Mouse (Mus musculus) splenic B cell, adult 2 months (primary cell): Measurements from ENCODE around the gene Slfn3.
"Not testable (repeated sequence)": the region's sequence is repeated elsewhere in the genome, so short reads cannot be mapped to it uniquely, and the experiment has no call there.

Experiments
- DNase-seq: peaks from one replicate; pipeline ENCODE4 v3.0.0-alpha.2; 2011; ENCODE audit warnings: low read depth, low spot score
- H3K27me3 ChIP-seq: 2 replicates; pipeline ENCODE4 v1.6.1; 2012; ENCODE audit warnings: mild to moderate bottlenecking, low read length, moderate library complexity, mixed read lengths; ENCODE audit not compliant: control insufficient read depth, poor library complexity, insufficient read depth, severe bottlenecking
- H3K36me3 ChIP-seq: 2 replicates; pipeline ENCODE4 v1.6.1; 2012; ENCODE audit warnings: mild to moderate bottlenecking, low read length, moderate library complexity, mixed read lengths; ENCODE audit not compliant: control insufficient read depth, poor library complexity, insufficient read depth, severe bottlenecking

Gene Slfn3

GRCm38 (mm10) chr11:83191134-83191893 is at the start of gene Slfn3:
Slfn3 (plus strand) TSS chr11:83191330.
- peak; percentile 64 for DNase-seq
- no peaks in the 10 kb centered on the region for H3K36me3 ChIP-seq
- no peaks in the 10 kb centered on the region for H3K27me3 ChIP-seq

DNA sequence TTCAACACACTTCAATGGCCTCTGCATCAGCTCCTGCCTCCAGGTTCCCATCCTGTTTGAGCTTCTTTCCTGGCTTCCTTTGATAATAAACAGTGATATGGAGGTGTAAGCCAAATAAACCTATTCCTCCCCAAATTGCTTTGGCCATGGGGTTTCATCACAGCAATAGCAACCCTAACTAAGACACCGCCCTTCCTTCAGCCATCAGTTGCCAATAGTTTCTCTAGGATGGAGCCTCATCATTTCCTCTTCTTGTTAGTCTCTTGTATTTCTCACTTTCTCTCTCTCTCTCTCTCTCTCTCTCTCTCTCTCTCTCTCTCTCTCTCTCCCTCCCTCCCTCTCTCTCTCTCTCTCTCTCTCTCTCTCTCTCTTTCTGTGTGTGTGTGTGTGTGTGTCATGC is 42.2 kb upstream of the Slfn3 start:
- DNase-seq, H3K36me3 ChIP-seq, H3K27me3 ChIP-seq: not testable (repeated sequence)

DNA sequence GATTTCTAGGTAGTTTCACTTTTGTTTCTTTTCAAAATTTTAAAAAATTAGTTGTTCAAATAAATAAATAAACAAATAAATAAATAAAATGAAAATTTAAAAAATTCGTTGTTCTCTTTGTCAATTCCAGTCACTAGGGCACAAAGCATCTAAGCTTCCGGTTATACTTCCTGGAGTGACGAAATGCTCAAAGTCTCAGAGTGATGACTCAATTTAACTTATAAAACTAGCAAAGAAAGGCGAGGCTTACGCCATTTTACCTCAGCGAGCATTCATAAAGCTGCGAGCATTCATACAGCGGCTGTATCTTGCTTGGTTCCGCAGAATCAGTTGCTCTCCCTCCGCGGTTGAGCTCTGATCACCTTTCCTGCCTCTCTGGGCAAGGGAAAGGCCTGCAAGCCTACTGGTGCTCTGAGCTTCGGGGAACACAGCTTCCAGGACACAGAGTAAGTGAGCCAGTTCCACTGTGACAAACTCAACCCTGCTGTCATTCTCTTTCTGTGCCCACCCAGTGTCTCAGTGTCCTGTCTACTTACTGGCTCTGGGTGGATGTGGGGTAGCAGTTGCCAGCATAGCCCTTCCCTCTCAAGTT is 16.1 kb upstream of the Slfn3 start, which contains the start of gene Slfn4:
Gene Slfn4 (plus strand): TSS at position 239 of the 592 bp plus-strand sequence.
- no peaks in the 10 kb centered on the region for H3K27me3 ChIP-seq
- no peaks in the 10 kb centered on the region for H3K36me3 ChIP-seq
- no peak for DNase-seq

DNA sequence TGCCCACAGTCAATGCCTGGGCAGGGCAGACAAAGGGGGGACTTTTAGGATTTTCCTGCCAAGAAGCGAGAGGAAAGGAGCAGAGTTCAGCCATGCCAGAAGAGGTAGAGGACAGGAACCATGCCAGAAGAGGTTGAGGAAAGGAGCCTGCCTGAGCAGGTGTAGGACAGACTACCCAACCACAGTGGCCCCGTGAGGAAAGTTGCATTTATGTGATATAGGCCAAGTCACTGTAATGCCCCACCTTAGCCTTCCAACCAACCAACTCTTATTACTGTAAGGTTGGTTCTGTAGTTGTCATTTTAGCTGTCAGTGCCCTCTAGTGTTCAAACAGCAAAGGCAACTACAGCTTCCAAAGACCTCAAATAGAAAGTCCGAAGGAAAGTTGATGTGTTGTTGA is 871 bp downstream of the Slfn3 start:
- DNase-seq = peak; percentile 76
- Histone ChIP-seq H3K27me3 (no peaks in the 10 kb centered on the region), H3K36me3 (no peaks in the 10 kb centered on the region)

DNA sequence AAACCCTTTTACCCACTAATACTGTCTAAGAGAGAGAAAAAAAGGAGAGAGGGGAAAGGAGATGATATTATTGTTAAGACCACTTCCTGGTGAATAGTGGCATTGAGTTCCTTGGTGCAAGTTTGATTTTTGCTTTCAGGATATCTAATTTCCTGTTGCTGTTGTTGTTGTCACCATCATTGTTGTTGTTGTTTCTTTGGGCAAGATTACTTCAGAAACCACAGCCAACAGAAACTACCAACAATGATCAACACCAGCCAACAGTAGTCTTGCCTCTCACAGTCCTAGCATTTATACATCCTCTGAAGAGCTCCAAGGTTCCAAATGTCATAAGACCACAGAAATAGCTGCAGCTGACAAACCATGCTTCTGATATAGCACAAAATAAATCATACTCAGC is 13.9 kb downstream of the Slfn3 start:
- no peak for DNase-seq
- Histone ChIP-seq H3K36me3 (0 out of 2 replicates have a peak, but pooled peaks cover 4% of the 10 kb centered on the region), H3K27me3 (no peaks in the 10 kb centered on the region)

DNA sequence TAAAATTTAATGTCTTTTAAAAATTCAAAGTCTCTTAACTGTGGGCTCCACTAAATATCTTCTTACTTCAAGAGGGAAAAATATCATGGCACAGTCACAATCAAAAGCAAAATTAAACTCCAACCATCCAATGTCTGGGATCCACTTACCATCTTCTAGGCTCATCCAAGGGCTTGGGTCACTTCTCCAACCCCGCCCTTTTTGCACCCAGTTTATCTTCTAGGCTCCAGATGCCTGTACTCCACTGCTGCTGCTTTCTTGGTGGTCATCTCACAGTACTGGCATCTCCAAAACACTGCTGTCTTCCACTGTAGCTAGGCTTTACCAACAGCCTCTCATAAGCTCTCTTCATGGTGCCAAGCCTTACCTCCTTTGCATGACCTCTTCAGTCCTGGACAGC is 25.0 kb downstream of the Slfn3 start:
- H3K36me3 ChIP-seq = 0 out of 2 replicates have a peak, but pooled peaks cover 3% of the 10 kb centered on the region
- DNase-seq = no peak
- no peaks in the 10 kb centered on the region for H3K27me3 ChIP-seq

DNA sequence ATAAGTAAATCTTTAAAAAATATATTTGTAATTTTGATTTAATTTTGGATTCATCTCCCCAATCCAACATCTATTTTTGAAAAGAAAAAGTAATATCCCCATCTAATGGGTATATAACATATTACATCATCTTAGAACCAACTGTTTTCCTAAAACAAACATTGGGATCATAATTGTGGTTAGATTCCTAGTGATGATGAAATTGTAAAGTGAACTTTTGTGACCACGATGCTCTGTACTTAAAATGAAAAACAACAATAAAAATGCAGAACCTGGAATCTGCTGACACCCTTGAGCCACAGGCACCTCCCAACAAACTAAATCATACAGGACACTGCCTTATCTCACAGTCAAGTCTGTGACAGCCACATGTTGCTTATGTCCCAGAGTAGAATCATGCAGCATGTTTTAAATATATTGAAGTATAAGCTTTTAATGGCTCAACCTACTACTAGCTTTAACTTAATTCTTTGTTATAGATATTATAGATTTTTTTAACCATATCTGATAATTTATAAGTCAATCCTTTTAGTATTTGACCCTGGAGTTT is 30.3 kb downstream of the Slfn3 start:
- no peaks in the 10 kb centered on the region for H3K36me3 ChIP-seq
- DNase-seq = no peak
- no peaks in the 10 kb centered on the region for H3K27me3 ChIP-seq

DNA sequence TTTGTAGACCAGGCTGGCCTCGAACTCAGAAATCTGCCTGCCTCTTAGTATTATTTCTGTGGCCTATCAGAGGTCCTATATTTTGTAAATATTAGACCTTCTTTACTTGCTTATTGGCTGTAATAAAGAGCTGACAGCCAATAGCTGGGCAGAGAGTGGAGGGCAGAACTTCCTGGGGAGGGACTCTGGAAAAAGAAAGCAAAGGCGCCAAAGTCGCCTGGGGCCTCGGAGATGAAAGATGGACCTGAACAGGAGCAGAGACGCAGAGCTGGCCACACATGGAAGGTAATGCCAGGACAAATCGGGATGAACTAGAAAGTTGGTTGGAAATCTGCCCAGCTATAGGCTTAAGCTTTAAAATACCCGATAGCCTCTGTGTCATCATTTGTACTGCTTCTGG is 32.2 kb downstream of the Slfn3 start:
- Histone ChIP-seq H3K36me3 (peaks cover 6% of the 10 kb centered on the region), H3K27me3 (no peaks in the 10 kb centered on the region)
- peak; percentile 82 for DNase-seq

DNA sequence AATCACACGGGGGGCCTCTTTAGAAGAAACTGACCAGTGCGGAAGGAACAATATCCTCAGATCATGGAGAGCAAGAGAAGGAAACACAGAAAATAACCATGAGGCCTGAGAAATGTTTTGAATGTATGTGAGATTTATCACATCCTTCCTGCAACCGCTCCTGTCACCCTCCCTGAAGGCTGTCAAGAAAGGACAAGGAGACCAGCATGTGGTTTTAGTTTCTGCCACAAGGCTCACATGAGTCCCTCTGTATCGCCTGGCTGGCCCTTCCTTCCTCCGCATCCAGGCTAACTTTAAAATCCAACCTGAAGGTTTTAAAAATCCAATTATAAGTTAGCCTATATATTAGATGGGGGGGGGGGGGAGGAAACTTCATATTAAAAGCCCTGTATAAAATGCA is 32.7 kb downstream of the Slfn3 start:
- peak; percentile 52 for DNase-seq
- not testable (repeated sequence) for H3K36me3 ChIP-seq, H3K27me3 ChIP-seq

DNA sequence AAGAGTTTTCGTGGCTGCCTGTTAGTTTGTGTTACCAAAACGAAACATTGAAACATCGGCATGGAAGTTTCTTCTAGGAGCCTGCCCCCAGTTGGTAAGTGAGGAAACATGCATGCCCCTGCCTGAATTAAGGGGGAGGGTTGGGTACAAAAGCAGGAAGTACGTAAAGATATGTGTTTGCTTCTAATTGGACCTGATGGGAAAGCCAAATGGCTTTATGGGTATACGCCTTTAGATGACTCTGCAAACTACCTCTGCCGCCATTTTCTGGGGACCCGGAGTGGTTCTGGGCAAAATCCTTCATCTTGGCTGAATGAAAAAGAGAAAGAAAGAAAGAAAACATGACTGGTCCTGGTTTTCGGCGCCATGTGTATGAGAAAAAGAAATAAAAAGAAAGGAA is 33.1 kb downstream of the Slfn3 start:
- Histone ChIP-seq H3K36me3 (peaks cover 8% of the 10 kb centered on the region), H3K27me3 (no peaks in the 10 kb centered on the region)
- peak; percentile 92 for DNase-seq

- no peak for DNase-seq
- Histone ChIP-seq H3K27me3 (no peaks in the 10 kb centered on the region), H3K36me3 (peaks cover 8% of the 10 kb centered on the region)
Observed at GRCm38 (mm10) chr11:83224750-83225149, 33.6 kb downstream of the Slfn3 start.

- no peaks in the 10 kb centered on the region for H3K27me3 ChIP-seq
- DNase-seq = no peak
- H3K36me3 ChIP-seq = peaks cover 8% of the 10 kb centered on the region
Observed at GRCm38 (mm10) chr11:83225371-83225960, 34.3 kb downstream of the Slfn3 start.

- DNase-seq = no peak
- Histone ChIP-seq H3K27me3 (no peaks in the 10 kb centered on the region), H3K36me3 (peaks cover 8% of the 10 kb centered on the region)
Observed at GRCm38 (mm10) chr11:83227926-83228723, 37.0 kb downstream of the Slfn3 start.

DNA sequence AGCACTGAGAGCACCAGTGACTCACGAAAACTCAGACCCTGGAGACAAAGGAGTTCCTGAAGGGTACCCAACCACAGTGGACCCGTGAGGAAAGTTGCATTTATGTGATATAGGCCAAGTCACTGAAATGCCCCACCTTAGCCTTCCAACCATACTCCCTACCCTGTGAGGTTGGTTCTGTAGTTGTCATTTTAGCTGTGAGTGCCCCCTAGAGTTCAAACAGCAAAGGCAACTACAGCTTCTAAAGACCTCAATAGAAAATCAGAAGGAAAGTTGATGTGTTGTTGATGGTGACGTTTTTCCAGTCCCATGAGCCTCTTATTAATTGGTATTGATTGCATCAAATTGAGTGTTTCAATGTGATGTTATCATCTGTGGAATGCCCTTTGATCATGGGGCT is 39.8 kb downstream of the Slfn3 start:
- H3K36me3 ChIP-seq = peaks cover 8% of the 10 kb centered on the region
- peak; percentile 68 for DNase-seq

More for the DNA sequence above, 39.8 kb downstream of the Slfn3 start:
- no peaks in the 10 kb centered on the region for H3K27me3 ChIP-seq
